Mouse (Mus musculus): ENCODE results near the gene Papss2.

Papss2 gene

GRCm38 (mm10) chr19:32599006-32599405 lies 3.4 kb downstream of the Papss2 start:
- no peak for DNase-seq (ENCODE audit: inconsistent age in 2 of 2, low spot score in 1 of 2)

GRCm38 (mm10) chr19:32599436-32599835 lies 3.8 kb downstream of the Papss2 start:
- DNase-seq (ENCODE audit: inconsistent age in 2 of 2, low spot score in 1 of 2): no peak

GRCm38 (mm10) chr19:32601033-32601770 lies 5.6 kb downstream of the Papss2 start:
- peak; percentile 50 to 77 for DNase-seq (ENCODE audit: inconsistent age in 2 of 2, low spot score in 1 of 2)

- DNase-seq (ENCODE audit: inconsistent age in 2 of 2, low spot score in 1 of 2): no peak
Measured at GRCm38 (mm10) chr19:32603466-32603865, 7.9 kb downstream of the Papss2 start.

GRCm38 (mm10) chr19:32604127-32604526 lies 8.5 kb downstream of the Papss2 start:
- peak in 1 of 2 experiments; percentile 17 for DNase-seq (ENCODE audit: inconsistent age in 2 of 2, low spot score in 1 of 2)

- DNase-seq (ENCODE audit: inconsistent age in 2 of 2, low spot score in 1 of 2): no peak
Measured at GRCm38 (mm10) chr19:32604563-32605252, 9.1 kb downstream of the Papss2 start.

GRCm38 (mm10) chr19:32606227-32606827 lies 10.7 kb downstream of the Papss2 start:
- DNase-seq (ENCODE audit: inconsistent age in 2 of 2, low spot score in 1 of 2): no peak

GRCm38 (mm10) chr19:32607036-32607435 lies 11.4 kb downstream of the Papss2 start:
- DNase-seq (ENCODE audit: inconsistent age in 2 of 2, low spot score in 1 of 2): no peak

GRCm38 (mm10) chr19:32611386-32612092 lies 15.9 kb downstream of the Papss2 start:
- no peak for DNase-seq (ENCODE audit: inconsistent age in 2 of 2, low spot score in 1 of 2)

- DNase-seq (ENCODE audit: inconsistent age in 2 of 2, low spot score in 1 of 2): no peak
Measured at GRCm38 (mm10) chr19:32614046-32614771, 18.6 kb downstream of the Papss2 start.

- no peak for DNase-seq (ENCODE audit: inconsistent age in 2 of 2, low spot score in 1 of 2)
Measured at GRCm38 (mm10) chr19:32614772-32615099, 19.1 kb downstream of the Papss2 start.

GRCm38 (mm10) chr19:32616646-32617045 lies 21.1 kb downstream of the Papss2 start:
- no peak for DNase-seq (ENCODE audit: inconsistent age in 2 of 2, low spot score in 1 of 2)

GRCm38 (mm10) chr19:32619739-32620138 lies 24.1 kb downstream of the Papss2 start:
- peak in 1 of 2 experiments; percentile 38 for DNase-seq (ENCODE audit: inconsistent age in 2 of 2, low spot score in 1 of 2)

GRCm38 (mm10) chr19:32620859-32621445 lies 25.4 kb downstream of the Papss2 start:
- DNase-seq (ENCODE audit: inconsistent age in 2 of 2, low spot score in 1 of 2): no peak

- no peak for DNase-seq (ENCODE audit: inconsistent age in 2 of 2, low spot score in 1 of 2)
Measured at GRCm38 (mm10) chr19:32622142-32622541, 26.6 kb downstream of the Papss2 start.

GRCm38 (mm10) chr19:32626768-32627331 lies 31.3 kb downstream of the Papss2 start:
- no peak for DNase-seq (ENCODE audit: inconsistent age in 2 of 2, low spot score in 1 of 2)

GRCm38 (mm10) chr19:32627631-32628030 lies 32.0 kb downstream of the Papss2 start:
- DNase-seq (ENCODE audit: inconsistent age in 2 of 2, low spot score in 1 of 2): no peak

GRCm38 (mm10) chr19:32628572-32629132 lies 33.1 kb downstream of the Papss2 start:
- DNase-seq (ENCODE audit: inconsistent age in 2 of 2, low spot score in 1 of 2): no peak

GRCm38 (mm10) chr19:32634916-32635315 lies 39.3 kb downstream of the Papss2 start:
- DNase-seq (ENCODE audit: inconsistent age in 2 of 2, low spot score in 1 of 2): no peak

All from adrenal gland, adult (tissue).